Mouse (Mus musculus) kidney, adult 2 months (tissue): ENCODE data around the gene Ccn1. TPM values are rescaled to one million over a fixed set of nuclear protein-coding genes. Genes with fewer than 3 reads are reported as not detected.

Experiments used
- DNase-seq: peaks from one replicate; pipeline ENCODE4 v3.0.0; 2021
- H3K27ac ChIP-seq: fragments of 200-500 bp; 2 replicates; pipeline ENCODE4 v1.5.1; 2012; ENCODE audit warnings: low read depth, low read length, control low read depth, inconsistent platforms; ENCODE audit not compliant: insufficient read depth
- H3K27me3 ChIP-seq: fragments of 200-500 bp; replicated peaks from 2 replicates; pipeline ENCODE4 v1.6.1; 2012; ENCODE audit warnings: mild to moderate bottlenecking, moderate library complexity, low read length, inconsistent platforms; ENCODE audit not compliant: control insufficient read depth, insufficient read depth
- H3K36me3 ChIP-seq: fragments of 200-500 bp; 2 replicates; pipeline ENCODE4 v1.6.1; 2012; ENCODE audit warnings: mild to moderate bottlenecking, moderate library complexity, low read length, inconsistent platforms; ENCODE audit not compliant: control insufficient read depth, insufficient read depth
- H3K4me1 ChIP-seq: fragments of 200-500 bp; 2 replicates; pipeline ENCODE4 v1.6.1; 2011; ENCODE audit warnings: low read length; ENCODE audit not compliant: control insufficient read depth, insufficient read depth
- H3K4me3 ChIP-seq: fragments of 200-500 bp; 2 replicates; pipeline ENCODE4 v1.5.1; 2011; ENCODE audit warnings: mild to moderate bottlenecking, low read depth, low read length, control low read depth; ENCODE audit not compliant: insufficient read depth
- CTCF ChIP-seq: fragments of 200-500 bp; conservative IDR thresholded peaks from 2 replicates; pipeline ENCODE4 v1.5.1; 2011; ENCODE audit warnings: low read depth, mild to moderate bottlenecking, control low read depth, low read length, moderate library complexity, mixed read lengths; ENCODE audit not compliant: insufficient read depth, insufficient read length
- POLR2A ChIP-seq: fragments of 200-500 bp; IDR thresholded peaks from one replicate; pipeline ENCODE4 v1.6.1; 2011; ENCODE audit warnings: low read depth, low read length, control low read depth
- WGBS: fragments of 180-500 bp; shearing (Covaris S2); methylation state at CpG from one replicate; pipeline ENCODE4 v1.1.7; 2018; 5-methylcytosine and 5-hydroxymethylcytosine counted together
- polyA plus RNA-seq: library from polyadenylated mRNA; depleted of rRNA; stranded (reverse); fragments of >200 nt; gene quantifications from 2 replicates; pipeline ENCODE4 v1.2.3, GENCODE M21; 2012

Gene Ccn1
- polyA plus RNA-seq, 1 experiment: 14.2 TPM

GRCm38 (mm10) chr3:145632888-145633287 lies 16.9 kb downstream of the Ccn1 start:
- Histone ChIP-seq H3K27me3 (no peaks in the 10 kb centered on the region), H3K4me1 (peaks cover 22% of the 10 kb centered on the region), H3K4me3 (no peak overlapping the region), H3K27ac (peak overlapping the region; percentile 8; the same call in 1 of the 2 replicates), H3K36me3 (no peaks in the 10 kb centered on the region)
- WGBS: 27% methylated on average over 6 of the region's 6 CpGs
- DNase-seq: peak; percentile 91
- no peak for TF ChIP-seq POLR2A
- TF ChIP-seq CTCF: no peak

GRCm38 (mm10) chr3:145628643-145629042 lies 21.1 kb downstream of the Ccn1 start:
- H3K36me3 ChIP-seq: no peaks in the 10 kb centered on the region
- no peaks in the 10 kb centered on the region for H3K27me3 ChIP-seq
- H3K27ac ChIP-seq: no peak overlapping the region
- no peak for DNase-seq
- no peak overlapping the region for H3K4me3 ChIP-seq
- peaks cover 17% of the 10 kb centered on the region for H3K4me1 ChIP-seq
- no peak for TF ChIP-seq CTCF
- no peak for TF ChIP-seq POLR2A
- WGBS: 57% methylated on average over 5 of the region's 5 CpGs

- Histone ChIP-seq H3K36me3 (no peaks in the 10 kb centered on the region), H3K4me3 (no peak overlapping the region), H3K27me3 (no peaks in the 10 kb centered on the region), H3K27ac (no peak overlapping the region), H3K4me1 (peaks cover 10% of the 10 kb centered on the region)
- TF ChIP-seq CTCF: peak; percentile 66
- no peak for TF ChIP-seq POLR2A
- 86% methylated on average over 3 of the region's 3 CpGs for WGBS
- peak; percentile 60 for DNase-seq
These were observed 22.0 kb downstream of the Ccn1 start for GRCm38 (mm10) chr3:145627830-145628229.

- H3K27ac ChIP-seq: no peak overlapping the region
- H3K4me1 ChIP-seq: no peaks in the 10 kb centered on the region
- WGBS: 100% methylated on average over 1 of the region's 1 CpGs
- H3K4me3 ChIP-seq: no peak overlapping the region
- TF ChIP-seq POLR2A: no peak
- TF ChIP-seq CTCF: no peak
- no peaks in the 10 kb centered on the region for H3K27me3 ChIP-seq
- no peak for DNase-seq
- no peaks in the 10 kb centered on the region for H3K36me3 ChIP-seq
These were observed 23.7 kb downstream of the Ccn1 start for GRCm38 (mm10) chr3:145626063-145626462.

- H3K36me3 ChIP-seq: no peaks in the 10 kb centered on the region
- H3K4me3 ChIP-seq: no peak overlapping the region
- DNase-seq: no peak
- no peaks in the 10 kb centered on the region for H3K4me1 ChIP-seq
- 91% methylated on average over 9 of the region's 9 CpGs for WGBS
- TF ChIP-seq POLR2A: no peak
- no peak for TF ChIP-seq CTCF
- H3K27ac ChIP-seq: no peak overlapping the region
- no peaks in the 10 kb centered on the region for H3K27me3 ChIP-seq
These were observed 24.2 kb downstream of the Ccn1 start for GRCm38 (mm10) chr3:145625546-145625945.

- H3K4me3 ChIP-seq: no peak overlapping the region
- H3K4me1 ChIP-seq: no peaks in the 10 kb centered on the region
- no peak overlapping the region for H3K27ac ChIP-seq
- no peak for DNase-seq
- TF ChIP-seq POLR2A: no peak
- no peak for TF ChIP-seq CTCF
- 93% methylated on average over 4 of the region's 4 CpGs for WGBS
- no peaks in the 10 kb centered on the region for H3K27me3 ChIP-seq
- H3K36me3 ChIP-seq: no peaks in the 10 kb centered on the region
These were observed 25.0 kb downstream of the Ccn1 start for GRCm38 (mm10) chr3:145624786-145625185.

GRCm38 (mm10) chr3:145623047-145623446 lies 26.7 kb downstream of the Ccn1 start:
- TF ChIP-seq POLR2A (no peak), CTCF (no peak)
- Histone ChIP-seq H3K4me3 (no peak overlapping the region), H3K4me1 (no peaks in the 10 kb centered on the region), H3K27ac (no peak overlapping the region), H3K36me3 (no peaks in the 10 kb centered on the region), H3K27me3 (no peaks in the 10 kb centered on the region)
- DNase-seq: no peak
- 85% methylated on average over 12 of the region's 12 CpGs for WGBS
